Mouse (Mus musculus) hindbrain, embryonic 16.5 days (tissue): ENCODE results near the gene Matn3. TPM values are rescaled to one million over a fixed set of nuclear protein-coding genes. Genes with fewer than 3 reads are reported as not detected.

Source experiments
- ATAC-seq: fragments of 200-750 bp; cut with Nextera tagmentation; 2 replicates; pipeline ENCODE4 v1.8.0; 2017; ENCODE audit warnings: moderate TSS enrichment, moderate library complexity
- H3K27ac ChIP-seq: fragments of 300-500 bp; sonication (generic); 2 replicates; pipeline ENCODE4 v1.5.1; 2014; ENCODE audit warnings: low read depth, mild to moderate bottlenecking, control low read depth, low read length, moderate library complexity
- H3K27me3 ChIP-seq: fragments of 300-500 bp; sonication (generic); replicated peaks from 2 replicates; pipeline ENCODE4 v1.6.1; 2014; ENCODE audit warnings: low read length; ENCODE audit not compliant: control insufficient read depth, insufficient read depth
- H3K36me3 ChIP-seq: fragments of 300-500 bp; sonication (generic); 2 replicates; pipeline ENCODE4 v1.6.1; 2014; ENCODE audit warnings: mild to moderate bottlenecking, low read length, moderate library complexity, mixed read lengths; ENCODE audit not compliant: control insufficient read depth, insufficient read depth
- H3K4me1 ChIP-seq: fragments of 300-500 bp; sonication (generic); 2 replicates; pipeline ENCODE4 v1.6.1; 2014; ENCODE audit warnings: low read depth, low read length; ENCODE audit not compliant: control insufficient read depth, insufficient read depth
- H3K4me2 ChIP-seq: fragments of 300-500 bp; sonication (generic); 2 replicates; pipeline ENCODE4 v1.6.1; 2014; ENCODE audit warnings: mild to moderate bottlenecking, low read length, control low read depth, moderate library complexity
- H3K4me3 ChIP-seq: fragments of 300-500 bp; sonication (generic); 2 replicates; pipeline ENCODE4 v1.5.1; 2014; ENCODE audit warnings: mild to moderate bottlenecking, low read length, control low read depth, moderate library complexity
- H3K9ac ChIP-seq: fragments of 300-500 bp; sonication (generic); 2 replicates; pipeline ENCODE4 v1.6.1; 2014; ENCODE audit warnings: low read depth, mild to moderate bottlenecking, control low read depth, low read length, moderate library complexity
- H3K9me3 ChIP-seq: fragments of 300-500 bp; sonication (generic); 2 replicates; pipeline ENCODE4 v1.6.1; 2014; ENCODE audit warnings: mild to moderate bottlenecking, low read length, moderate library complexity; ENCODE audit not compliant: control insufficient read depth
- WGBS: fragments of 180-500 bp; shearing (Covaris S2); extraction: QIAGEN DNeasy Blood & Tissue Kit; methylation state at CpG from one replicate; pipeline ENCODE4 v1.1.7; 2014; 5-methylcytosine and 5-hydroxymethylcytosine counted together
- polyA plus RNA-seq: library from polyadenylated mRNA; unstranded; fragments of >200 nt; fragmentation: Nextera tagmentation; extraction: Ambion mirVana; gene quantifications from 2 replicates; pipeline ENCODE4 v1.2.1, GENCODE M21; 2015

Gene Matn3
- polyA plus RNA-seq, 1 experiment from 2014 or later = 0.24 TPM

- Histone ChIP-seq H3K36me3 (no peaks in the 10 kb centered on the region; the same call in 1 of the 2 replicates), H3K4me1 (no peaks in the 10 kb centered on the region), H3K9ac (no peak overlapping the region), H3K27me3 (no peaks in the 10 kb centered on the region), H3K4me2 (no peak overlapping the region), H3K27ac (no peak overlapping the region), H3K4me3 (no peak overlapping the region), H3K9me3 (no peaks in the 10 kb centered on the region)
- WGBS = 92% methylated on average over 6 of the region's 6 CpGs
- ATAC-seq = no peak
These were observed 60.1 kb downstream of the Matn3 start for GRCm38 (mm10) chr12:9007811-9008210.

- no peak for ATAC-seq
- Histone ChIP-seq H3K9me3 (no peaks in the 10 kb centered on the region), H3K36me3 (peaks cover 4% of the 10 kb centered on the region), H3K4me1 (no peaks in the 10 kb centered on the region), H3K27ac (no peak overlapping the region), H3K4me2 (no peak overlapping the region), H3K9ac (no peak overlapping the region), H3K4me3 (no peak overlapping the region), H3K27me3 (no peaks in the 10 kb centered on the region)
- 60% methylated on average over 4 of the region's 4 CpGs for WGBS
These were observed 62.6 kb downstream of the Matn3 start for GRCm38 (mm10) chr12:9010311-9010710.

- Histone ChIP-seq H3K4me2 (no peak overlapping the region), H3K4me1 (no peaks in the 10 kb centered on the region), H3K4me3 (no peak overlapping the region), H3K27ac (no peak overlapping the region), H3K27me3 (no peaks in the 10 kb centered on the region), H3K36me3 (peaks cover 7% of the 10 kb centered on the region), H3K9ac (no peak overlapping the region), H3K9me3 (no peaks in the 10 kb centered on the region)
- WGBS = 95% methylated on average over 9 of the region's 9 CpGs
- no peak for ATAC-seq
These were observed 68.6 kb downstream of the Matn3 start for GRCm38 (mm10) chr12:9016376-9016775.

- Histone ChIP-seq H3K36me3 (peaks cover 6% of the 10 kb centered on the region), H3K9me3 (no peaks in the 10 kb centered on the region), H3K27ac (no peak overlapping the region), H3K9ac (no peak overlapping the region), H3K4me2 (no peak overlapping the region), H3K4me1 (no peaks in the 10 kb centered on the region), H3K4me3 (no peak overlapping the region), H3K27me3 (no peaks in the 10 kb centered on the region)
- 94% methylated on average over 8 of the region's 8 CpGs for WGBS
- ATAC-seq = no peak
These were observed 72.7 kb downstream of the Matn3 start for GRCm38 (mm10) chr12:9020431-9020830.

GRCm38 (mm10) chr12:9020986-9021385 is 73.3 kb downstream of the Matn3 start:
- no peak overlapping the region for H3K9ac ChIP-seq
- no peaks in the 10 kb centered on the region for H3K4me1 ChIP-seq
- peaks cover 6% of the 10 kb centered on the region for H3K36me3 ChIP-seq
- no peak overlapping the region for H3K4me3 ChIP-seq
- H3K4me2 ChIP-seq = no peak overlapping the region
- H3K27ac ChIP-seq = no peak overlapping the region
- ATAC-seq = no peak
- H3K27me3 ChIP-seq = no peaks in the 10 kb centered on the region
- WGBS = 77% methylated on average over 3 of the region's 3 CpGs
- no peaks in the 10 kb centered on the region for H3K9me3 ChIP-seq

Other genes with a start within 250 kb of the Matn3 start
- gene Sdc1, start 176.6 kb upstream of the Matn3 start, polyA plus RNA-seq = 18.0 and 21.5 TPM in 2 replicates
- gene Laptm4a, start 26.3 kb upstream of the Matn3 start, polyA plus RNA-seq = 205 and 210 TPM in 2 replicates
- gene Wdr35, start 26.0 kb downstream of the Matn3 start, polyA plus RNA-seq = 23.6 and 25.2 TPM in 2 replicates
- 7.3 and 8.8 TPM in 2 replicates for gene Ttc32, start 82.1 kb downstream of the Matn3 start, polyA plus RNA-seq